Mouse (Mus musculus): ENCODE results near the gene Psmc4.

The Psmc4 gene

DNA sequence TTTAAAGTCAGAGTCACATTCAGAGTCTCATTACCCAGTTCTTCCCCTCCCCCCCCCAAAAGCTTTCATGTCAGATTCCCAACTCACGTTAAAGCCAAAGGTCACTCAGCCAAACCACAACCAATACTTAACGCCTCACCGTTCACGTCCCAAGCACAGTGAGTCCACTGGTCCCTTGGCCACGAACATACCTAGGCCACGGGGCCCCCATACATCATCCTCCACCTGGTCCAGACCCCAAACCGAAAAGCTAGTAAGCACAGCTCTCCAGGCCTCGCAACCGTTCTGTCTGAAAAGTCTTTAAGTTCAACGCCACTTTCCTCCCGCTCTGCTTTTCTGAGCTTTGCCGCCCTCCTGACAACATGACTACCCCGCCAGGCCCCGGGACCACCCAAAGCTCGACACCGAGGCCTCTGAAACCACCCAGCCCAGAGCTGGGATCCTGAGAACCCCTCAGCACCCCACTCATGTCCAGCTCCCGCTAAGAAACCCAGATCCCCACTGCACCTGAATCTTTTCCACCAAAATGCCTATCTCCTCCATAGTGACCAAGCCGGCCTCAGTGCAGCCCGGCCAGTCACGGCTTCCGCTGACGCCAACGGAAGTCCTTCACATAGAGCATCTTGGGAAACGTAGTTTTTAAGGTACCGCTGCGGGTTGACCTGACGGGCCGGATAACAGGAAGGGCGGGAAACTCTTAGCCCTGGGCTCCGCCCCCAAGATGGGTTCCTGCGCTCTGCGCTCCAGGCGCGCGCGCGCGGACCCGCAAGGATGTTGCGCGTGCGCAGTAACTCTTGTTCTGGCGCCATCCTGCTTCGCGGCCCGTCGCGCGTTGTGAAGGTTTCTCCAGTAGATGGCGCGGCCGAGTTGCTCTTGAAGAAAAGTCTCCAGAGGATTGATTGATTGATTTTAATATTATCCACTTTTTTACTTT, at the start of gene Psmc4:
Gene Psmc4 (minus strand): TSS at position 626 of the 934 bp plus-strand sequence.
- in situ Hi-C loops (cut with MboI): no loop called here

DNA sequence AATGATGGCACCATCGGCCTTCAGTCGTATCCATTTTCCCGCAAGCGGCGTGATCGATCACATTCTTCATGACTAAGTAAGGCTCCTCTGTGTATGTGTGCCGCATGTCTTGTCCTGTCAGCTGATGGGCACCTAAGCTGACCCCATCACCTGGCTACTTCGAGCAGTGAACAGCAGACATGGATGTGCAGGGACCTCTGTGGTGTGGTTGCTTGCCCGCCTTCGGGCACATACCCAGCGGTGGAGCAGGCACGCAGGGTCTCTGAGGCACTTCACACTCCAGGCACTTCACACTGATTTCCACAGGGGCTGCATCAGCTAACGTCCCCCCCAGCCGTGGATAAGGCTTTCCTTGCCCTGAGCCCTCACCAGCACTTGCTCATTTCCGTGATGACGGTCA, 49.2 kb upstream of the Psmc4 start:
- in situ Hi-C loops (cut with MboI): no loop called here

DNA sequence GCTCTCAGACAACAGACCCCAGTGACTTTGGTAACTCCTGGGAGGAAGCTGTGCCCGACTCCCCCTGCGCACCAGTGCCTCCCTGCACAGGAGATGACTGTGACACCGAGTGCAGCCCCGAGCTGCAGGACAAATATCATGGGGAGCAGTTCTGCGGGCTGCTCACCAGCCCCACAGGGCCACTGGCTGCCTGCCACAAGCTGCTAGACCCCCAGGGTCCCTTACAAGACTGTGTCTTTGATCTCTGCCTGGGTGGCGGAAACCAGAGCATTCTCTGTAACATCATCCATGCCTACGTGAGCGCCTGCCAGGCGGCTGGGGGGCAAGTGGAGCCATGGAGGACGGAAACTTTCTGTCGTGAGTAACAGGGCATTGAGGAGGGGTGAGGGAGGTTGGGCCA, 43.6 kb upstream of the Psmc4 start:
- in situ Hi-C loops (cut with MboI): no loop called here

- in situ Hi-C loops (cut with MboI): no loop called here
Observed at GRCm38 (mm10) chr7:28086236-28086635, 36.3 kb upstream of the Psmc4 start.

- in situ Hi-C loops (cut with MboI): no loop called here
Observed at GRCm38 (mm10) chr7:28084215-28084614, 34.3 kb upstream of the Psmc4 start.

DNA sequence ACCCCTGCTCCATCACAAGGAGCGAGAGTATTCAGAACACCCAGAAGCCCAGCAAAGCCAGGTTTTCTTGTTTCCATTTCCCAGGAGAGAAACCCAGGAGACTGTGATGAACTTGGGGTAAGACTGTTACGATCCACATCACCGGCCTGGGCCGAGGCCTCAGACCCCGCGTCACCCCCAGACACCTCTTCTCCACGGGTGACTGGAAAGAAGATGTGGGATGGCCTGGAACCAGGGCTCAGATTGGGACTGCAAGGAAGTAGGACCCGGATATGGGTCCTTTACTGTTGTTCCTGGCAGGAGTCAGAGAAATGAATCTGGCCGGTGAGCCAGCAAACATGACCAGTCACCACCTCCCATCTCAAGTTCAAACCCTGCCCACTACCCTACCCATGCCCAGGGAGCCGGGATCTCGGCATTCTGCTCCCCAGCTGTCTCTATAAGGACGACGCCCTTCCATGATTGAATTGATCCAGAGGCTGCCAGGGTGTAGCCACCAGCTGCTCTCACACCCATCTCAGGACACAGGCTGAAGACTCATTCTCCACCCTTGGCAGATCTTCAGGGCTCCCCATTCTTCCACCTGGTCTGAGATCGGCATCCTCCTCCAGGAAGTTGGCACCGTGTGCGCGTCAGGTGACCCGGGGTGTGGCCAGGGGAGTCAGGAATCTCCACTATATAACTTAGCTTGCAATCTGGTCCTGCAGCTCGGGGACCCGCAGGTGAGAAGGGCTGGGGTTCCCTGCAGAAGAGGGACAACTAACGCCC, 20.8 kb upstream of the Psmc4 start, which contains the start of gene Fcgbp:
Gene Fcgbp (plus strand): TSS at position 706 of the 768 bp plus-strand sequence.
- in situ Hi-C loops (cut with MboI): no loop called here

GRCm38 (mm10) chr7:28069546-28070172, 19.8 kb upstream of the Psmc4 start:
- in situ Hi-C loops (cut with MboI): no loop called here

DNA sequence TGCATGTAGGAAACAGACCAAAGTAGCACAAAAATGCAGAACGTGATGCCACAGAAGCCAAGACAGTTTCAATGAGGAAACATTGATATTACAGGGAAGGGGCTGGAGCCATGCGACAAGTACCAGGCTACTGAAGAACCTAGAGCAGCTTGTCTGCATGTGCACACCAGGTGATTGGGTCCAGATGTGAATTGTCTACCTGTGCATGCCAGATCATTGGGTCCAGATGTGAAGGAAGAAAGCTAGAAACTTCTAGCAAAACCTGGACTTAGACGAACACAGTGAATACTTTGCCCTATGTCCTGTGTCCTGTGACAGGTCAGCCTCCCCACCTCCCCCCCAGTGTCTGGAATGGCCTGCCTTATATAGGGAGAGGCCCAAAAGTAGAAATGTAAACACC, 18.8 kb upstream of the Psmc4 start:
- in situ Hi-C loops (cut with MboI): no loop called here

- in situ Hi-C loops (cut with MboI): no loop called here
Observed at GRCm38 (mm10) chr7:28059972-28060371, 10.1 kb upstream of the Psmc4 start.

DNA sequence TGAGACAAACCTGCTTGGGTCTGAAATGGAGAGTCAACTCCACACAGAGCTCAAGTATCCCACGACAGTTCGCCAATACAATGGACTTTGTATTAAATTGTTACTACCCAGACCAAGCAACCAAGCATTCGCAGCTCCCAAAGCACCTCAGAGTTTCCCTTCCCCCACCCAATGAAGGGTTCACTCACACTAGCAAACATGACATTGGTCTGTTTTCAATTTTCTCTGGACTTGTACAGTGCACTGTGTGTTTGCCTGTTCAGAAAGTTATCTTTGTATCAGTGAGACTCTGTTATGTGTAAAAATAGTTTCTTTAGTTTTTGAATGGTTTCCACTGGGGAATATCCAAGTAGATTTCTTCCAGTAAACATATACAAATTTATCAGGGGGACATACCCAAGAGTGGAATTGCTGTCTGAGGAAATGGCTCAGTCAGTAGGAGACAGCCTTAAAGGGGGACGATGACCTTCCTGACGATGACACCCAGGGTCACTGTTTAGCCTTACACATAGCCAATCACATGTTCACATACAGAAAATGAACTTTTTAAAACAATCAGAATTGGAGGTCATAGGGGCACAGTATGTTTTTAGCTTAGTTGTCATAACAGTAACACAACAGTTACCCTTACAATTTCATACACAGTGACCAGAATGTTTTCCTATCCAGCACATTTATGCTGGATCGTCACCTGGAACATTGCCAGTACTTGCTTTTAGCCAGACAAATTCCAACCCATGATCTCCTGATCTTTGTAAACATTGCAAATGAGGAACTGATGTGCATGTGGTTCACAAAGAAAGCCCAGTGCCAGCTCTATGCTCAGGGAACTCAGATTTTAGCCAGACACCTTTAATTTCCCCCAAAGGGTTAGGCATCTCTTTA, 3.4 kb upstream of the Psmc4 start:
- in situ Hi-C loops (cut with MboI): no loop called here

DNA sequence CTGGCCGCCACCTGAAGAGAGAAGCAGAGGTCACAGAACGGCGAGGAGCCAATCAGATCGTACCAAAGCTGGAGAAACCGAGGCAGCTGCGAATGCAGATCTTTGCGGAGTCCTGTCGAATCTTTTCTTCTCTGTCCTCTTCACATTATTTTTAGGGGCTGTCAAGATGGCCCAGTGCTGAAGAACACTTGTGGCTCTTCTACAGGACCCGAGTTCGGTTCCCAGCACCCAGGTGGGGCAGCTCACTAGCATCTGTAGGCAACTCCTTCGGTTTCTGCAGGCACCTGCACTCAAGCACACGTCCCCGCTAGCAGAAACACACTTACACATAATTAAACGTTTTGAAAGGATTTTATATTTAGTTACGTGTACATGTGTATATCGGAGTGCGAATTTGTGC, 683 bp upstream of the Psmc4 start:
- in situ Hi-C loops (cut with MboI): no loop called here

DNA sequence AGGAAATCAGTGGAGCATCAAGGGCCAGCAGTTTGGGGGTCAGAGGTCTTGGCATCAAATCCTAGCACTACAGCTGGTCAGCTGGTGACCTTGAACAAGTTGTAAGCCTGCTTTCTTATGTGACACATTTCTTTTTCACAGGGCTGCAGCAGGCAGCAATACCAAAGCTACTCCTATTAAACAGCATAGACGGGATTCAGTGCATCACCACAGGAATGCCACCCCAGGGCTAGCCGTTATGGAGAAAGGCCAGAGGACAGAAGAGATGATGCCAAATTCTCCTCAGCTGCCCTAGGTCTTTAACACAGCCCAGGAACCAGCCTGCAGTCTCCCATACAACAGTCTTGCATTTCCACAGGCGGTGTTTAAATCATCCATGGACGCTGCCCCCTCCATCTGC, 5.4 kb downstream of the Psmc4 start:
- in situ Hi-C loops (cut with MboI): no loop called here

GRCm38 (mm10) chr7:28014445-28014810, 35.5 kb downstream of the Psmc4 start:
- in situ Hi-C loops (cut with MboI): no loop called here

DNA sequence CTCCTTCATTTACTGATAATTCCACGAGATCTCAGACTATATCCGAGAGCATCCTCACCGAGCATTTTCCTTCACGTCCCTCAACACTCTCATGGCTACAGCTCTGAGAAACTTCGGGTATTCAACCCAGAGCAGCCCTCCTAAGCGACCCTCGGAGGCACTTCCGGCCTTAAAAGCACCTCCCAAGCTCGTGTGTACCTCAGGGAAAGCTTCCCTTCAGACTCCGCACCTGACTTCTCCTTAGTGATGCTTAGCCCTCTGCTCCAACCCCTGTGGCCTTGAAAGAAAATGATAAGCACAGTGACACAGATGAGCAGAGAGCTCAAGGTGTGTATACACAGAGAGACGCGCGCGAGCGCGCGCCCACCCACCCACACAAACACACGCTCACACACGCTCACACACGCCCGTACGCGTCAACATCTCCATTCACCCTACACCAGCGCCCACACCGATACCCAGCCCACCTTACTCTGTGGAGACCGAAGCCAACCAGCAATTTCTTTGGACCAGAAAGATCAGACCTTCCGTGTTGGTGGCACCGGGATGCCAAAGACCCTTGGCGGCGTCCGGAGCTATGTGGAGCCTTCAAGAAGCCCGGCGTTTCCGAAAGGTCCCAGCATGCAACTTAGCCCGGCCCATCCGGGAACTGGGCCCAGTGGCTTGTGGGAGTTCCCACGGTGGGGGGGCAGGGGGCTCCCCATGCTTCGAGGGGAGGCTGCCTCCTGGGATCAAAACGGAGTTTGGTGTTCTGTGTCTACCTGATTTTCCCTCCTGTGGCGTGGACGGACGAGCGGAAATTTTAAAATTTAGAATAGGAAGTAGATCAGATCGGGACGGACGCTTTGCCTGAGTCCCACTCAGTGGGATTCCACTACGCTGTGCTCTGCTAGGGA, 36.1 kb downstream of the Psmc4 start, which contains the start of gene Zfp850:
Gene Zfp850 (minus strand): TSS at position 567 of the 896 bp plus-strand sequence.
- in situ Hi-C loops (cut with MboI): no loop called here

DNA sequence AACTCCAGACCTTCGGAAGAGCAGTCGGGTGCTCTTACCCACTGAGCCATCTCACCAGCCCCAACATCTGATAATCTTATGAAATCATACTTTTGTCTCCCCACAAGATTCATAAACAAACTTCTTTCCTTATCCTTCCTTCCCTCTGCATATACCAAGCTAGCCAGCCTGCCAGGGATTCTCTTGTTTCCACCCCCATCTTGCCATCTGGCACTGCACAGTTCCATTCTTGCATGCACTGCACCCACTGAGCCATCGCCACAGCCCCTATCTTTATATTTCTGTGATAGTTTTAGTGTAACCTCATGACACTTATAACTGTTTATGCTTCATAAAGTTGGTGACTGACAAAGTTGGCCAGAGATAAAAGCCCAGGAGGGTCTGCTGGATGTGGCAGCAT, 39.6 kb downstream of the Psmc4 start:
- in situ Hi-C loops (cut with MboI): no loop called here

Measured in mature B cell (primary cell).